Mouse (Mus musculus) forebrain, postnatal 0 days (tissue): Measurements from ENCODE around the gene Ralgps2. TPM values are rescaled to one million over a fixed set of nuclear protein-coding genes. Genes with fewer than 3 reads are reported as not detected.

Experiments
- ATAC-seq: fragments of 200-750 bp; cut with Nextera tagmentation; 2 replicates; pipeline ENCODE4 v1.8.0; 2017; ENCODE audit warnings: mild to moderate bottlenecking, moderate library complexity
- DNase-seq: peaks from one replicate; pipeline ENCODE4 v3.0.0-alpha.2; 2015
- H3K27ac ChIP-seq: fragments of 300-500 bp; sonication (generic); 2 replicates; pipeline ENCODE4 v1.5.1; 2014; ENCODE audit warnings: low read depth, mild to moderate bottlenecking, antibody characterized with exemption, low read length, moderate library complexity, mixed read lengths
- H3K27me3 ChIP-seq: fragments of 300-500 bp; sonication (generic); 2 replicates; pipeline ENCODE4 v1.6.1; 2014; ENCODE audit warnings: mild to moderate bottlenecking, low read length, mixed read lengths; ENCODE audit not compliant: insufficient read depth
- H3K36me3 ChIP-seq: fragments of 300-500 bp; sonication (generic); 2 replicates; pipeline ENCODE4 v1.6.1; 2014; ENCODE audit warnings: mild to moderate bottlenecking, moderate library complexity; ENCODE audit not compliant: insufficient read depth
- H3K4me1 ChIP-seq: fragments of 300-500 bp; sonication (generic); 2 replicates; pipeline ENCODE4 v1.6.1; 2014; ENCODE audit warnings: antibody characterized with exemption; ENCODE audit not compliant: insufficient read depth
- H3K4me2 ChIP-seq: fragments of 300-500 bp; sonication (generic); 2 replicates; pipeline ENCODE4 v1.6.1; 2014; ENCODE audit warnings: low read depth, mild to moderate bottlenecking, moderate library complexity
- H3K4me3 ChIP-seq: fragments of 300-500 bp; sonication (generic); 2 replicates; pipeline ENCODE4 v1.5.1; 2014; ENCODE audit warnings: low read depth, low read length, mixed read lengths
- H3K9ac ChIP-seq: fragments of 300-500 bp; sonication (generic); 2 replicates; pipeline ENCODE4 v1.6.1; 2014; ENCODE audit warnings: mild to moderate bottlenecking
- H3K9me3 ChIP-seq: fragments of 300-500 bp; sonication (generic); 2 replicates; pipeline ENCODE4 v1.6.1; 2016; ENCODE audit warnings: low read length
- CTCF ChIP-seq: sonication (generic); IDR thresholded peaks from 2 replicates; pipeline ENCODE4 v1.5.1; 2016; ENCODE audit warnings: antibody characterized with exemption, control low read depth, low read depth
- WGBS: fragments of 180-500 bp; shearing (Covaris S2); extraction: QIAGEN DNeasy Blood & Tissue Kit; methylation state at CpG from one replicate; pipeline ENCODE4 v1.1.7; 2014; 5-methylcytosine and 5-hydroxymethylcytosine counted together
- polyA plus RNA-seq: library from polyadenylated mRNA; unstranded; fragments of >200 nt; fragmentation: Nextera tagmentation; extraction: Ambion mirVana; gene quantifications from 2 replicates; pipeline ENCODE4 v1.2.1, GENCODE M21; 2015
- total RNA-seq: library from RNA; depleted of rRNA; stranded (reverse); fragments of >200 nt; gene quantifications from 2 replicates; pipeline ENCODE4 v1.2.3, GENCODE M21; 2014

Ralgps2 gene
- total and polyA plus RNA-seq, 2 experiments from 2014 or later = 85.9 to 94.9 TPM

GRCm38 (mm10) chr1:156838695-156839094 lies 100.7 kb downstream of the Ralgps2 start:
- ATAC-seq (peak; percentile 78), DNase-seq (peak; percentile 33)
- Histone ChIP-seq H3K4me2 (peak overlapping the region; percentile 20), H3K9me3 (no peaks in the 10 kb centered on the region), H3K36me3 (no peaks in the 10 kb centered on the region), H3K4me1 (no peaks in the 10 kb centered on the region), H3K27me3 (no peaks in the 10 kb centered on the region), H3K9ac (no peak overlapping the region), H3K4me3 (no peak overlapping the region), H3K27ac (no peak overlapping the region)
- no peak for TF ChIP-seq CTCF
- WGBS = 2% methylated on average over 6 of the region's 6 CpGs

GRCm38 (mm10) chr1:156838177-156838576 lies 101.2 kb downstream of the Ralgps2 start, which contains the start of gene Angptl1:
Gene Angptl1 (plus strand): TSS chr1:156838562.
- Histone ChIP-seq H3K36me3 (no peaks in the 10 kb centered on the region), H3K4me1 (no peaks in the 10 kb centered on the region), H3K27me3 (no peaks in the 10 kb centered on the region), H3K9me3 (no peaks in the 10 kb centered on the region), H3K9ac (no peak within 1 kb of the TSS), H3K4me2 (peak within 1 kb of the TSS; percentile 20), H3K27ac (no peak within 1 kb of the TSS), H3K4me3 (no peak within 1 kb of the TSS)
- no peak for ATAC-seq
- WGBS = 19% methylated on average over 4 of the region's 4 CpGs
- DNase-seq = no peak
- TF ChIP-seq CTCF = no peak

GRCm38 (mm10) chr1:156819236-156819635 lies 120.2 kb downstream of the Ralgps2 start:
- Histone ChIP-seq H3K4me3 (no peak overlapping the region), H3K36me3 (peaks cover 47% of the 10 kb centered on the region), H3K27me3 (no peaks in the 10 kb centered on the region), H3K9me3 (no peaks in the 10 kb centered on the region), H3K9ac (no peak overlapping the region), H3K4me1 (no peaks in the 10 kb centered on the region), H3K4me2 (no peak overlapping the region), H3K27ac (no peak overlapping the region)
- no peak for TF ChIP-seq CTCF
- DNase-seq (no peak), ATAC-seq (no peak)
- 84% methylated on average over 1 of the region's 1 CpGs for WGBS

- TF ChIP-seq CTCF = no peak
- Histone ChIP-seq H3K27ac (no peak overlapping the region), H3K4me1 (no peaks in the 10 kb centered on the region), H3K9me3 (no peaks in the 10 kb centered on the region), H3K36me3 (peaks cover 35% of the 10 kb centered on the region), H3K9ac (no peak overlapping the region), H3K4me2 (no peak overlapping the region), H3K27me3 (no peaks in the 10 kb centered on the region), H3K4me3 (no peak overlapping the region)
- 82% methylated on average over 6 of the region's 6 CpGs for WGBS
- ATAC-seq (no peak), DNase-seq (no peak)
Observed at GRCm38 (mm10) chr1:156813485-156813884, 125.9 kb downstream of the Ralgps2 start.

GRCm38 (mm10) chr1:156812716-156813115 lies 126.7 kb downstream of the Ralgps2 start:
- Histone ChIP-seq H3K4me2 (no peak overlapping the region), H3K9me3 (no peaks in the 10 kb centered on the region), H3K27me3 (no peaks in the 10 kb centered on the region), H3K27ac (no peak overlapping the region), H3K4me3 (no peak overlapping the region), H3K4me1 (no peaks in the 10 kb centered on the region), H3K36me3 (peaks cover 27% of the 10 kb centered on the region), H3K9ac (no peak overlapping the region)
- 79% methylated on average over 8 of the region's 8 CpGs for WGBS
- no peak for TF ChIP-seq CTCF
- DNase-seq = no peak
- no peak for ATAC-seq

- Histone ChIP-seq H3K27me3 (no peaks in the 10 kb centered on the region), H3K9ac (no peak overlapping the region), H3K4me2 (no peak overlapping the region), H3K27ac (no peak overlapping the region), H3K36me3 (peaks cover 19% of the 10 kb centered on the region), H3K4me1 (no peaks in the 10 kb centered on the region), H3K9me3 (no peaks in the 10 kb centered on the region), H3K4me3 (no peak overlapping the region)
- DNase-seq (no peak), ATAC-seq (no peak)
- TF ChIP-seq CTCF = no peak
- 65% methylated on average over 7 of the region's 7 CpGs for WGBS
Observed at GRCm38 (mm10) chr1:156811928-156812327, 127.5 kb downstream of the Ralgps2 start.

GRCm38 (mm10) chr1:156808332-156808731 lies 131.1 kb downstream of the Ralgps2 start:
- H3K4me3 ChIP-seq = no peak overlapping the region
- no peak for DNase-seq
- H3K9me3 ChIP-seq = no peaks in the 10 kb centered on the region
- peak; percentile 39 for ATAC-seq
- TF ChIP-seq CTCF = no peak
- no peak overlapping the region for H3K4me2 ChIP-seq
- H3K4me1 ChIP-seq = no peaks in the 10 kb centered on the region
- peaks cover 9% of the 10 kb centered on the region for H3K36me3 ChIP-seq
- H3K27me3 ChIP-seq = no peaks in the 10 kb centered on the region
- 50% methylated on average over 10 of the region's 10 CpGs for WGBS
- 0 out of 2 replicates have a peak overlapping the region, but pooled peaks have one; percentile 46 for H3K27ac ChIP-seq
- H3K9ac ChIP-seq = no peak overlapping the region
